Mouse (Mus musculus): ENCODE data around the gene Pde10a. TPM values are rescaled to one million over a fixed set of nuclear protein-coding genes. Genes with fewer than 3 reads are reported as not detected.

Gene Pde10a
- polyA plus RNA-seq, 1 experiment from 2014 or later = 1.8 TPM

DNA sequence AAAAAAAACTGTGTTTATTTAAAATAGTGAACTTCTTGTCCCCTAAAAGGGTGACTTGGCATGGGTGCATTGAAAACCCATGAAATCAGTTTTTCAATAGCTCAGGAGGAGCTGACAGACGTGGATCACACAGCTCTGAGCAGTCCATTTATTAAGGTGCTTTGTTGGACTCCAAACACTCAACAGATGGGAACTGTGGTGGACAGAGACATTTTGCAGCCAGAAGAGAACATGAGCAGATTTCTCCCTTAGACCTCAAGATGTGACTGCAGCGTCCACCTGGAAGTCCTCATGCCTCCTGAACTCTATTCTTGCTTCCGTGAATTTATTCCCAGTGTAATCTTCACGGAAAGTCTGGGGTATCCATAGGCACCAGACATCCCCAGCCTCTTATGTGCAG, 266.4 kb downstream of the Pde10a start:
- ATAC-seq (replicated peaks; ENCODE audit: low FRiP score) = no peak
- Histone ChIP-seq H3K27ac (ENCODE audit: low read depth, low read length) (no peak overlapping the region), H3K9ac (ENCODE audit: low read depth, low read length) (no peak overlapping the region), H3K4me1 (replicated peaks; ENCODE audit: control insufficient read depth, insufficient read depth, low read length) (no peaks in the 10 kb centered on the region), H3K4me2 (no peak overlapping the region), H3K27me3 (replicated peaks; ENCODE audit: control insufficient read depth, insufficient read depth, low read length) (peaks cover 7% of the 10 kb centered on the region; the same call in 1 of the 2 replicates), H3K4me3 (ENCODE audit: low read depth, low read length) (no peak overlapping the region), H3K9me3 (ENCODE audit: control insufficient read depth, low read length) (no peaks in the 10 kb centered on the region), H3K36me3 (ENCODE audit: control insufficient read depth, insufficient read depth, low read length) (no peaks in the 10 kb centered on the region)
- no peak for DNase-seq (ENCODE audit: low spot score)
- WGBS = 73% methylated on average over 4 of the region's 4 CpGs

DNA sequence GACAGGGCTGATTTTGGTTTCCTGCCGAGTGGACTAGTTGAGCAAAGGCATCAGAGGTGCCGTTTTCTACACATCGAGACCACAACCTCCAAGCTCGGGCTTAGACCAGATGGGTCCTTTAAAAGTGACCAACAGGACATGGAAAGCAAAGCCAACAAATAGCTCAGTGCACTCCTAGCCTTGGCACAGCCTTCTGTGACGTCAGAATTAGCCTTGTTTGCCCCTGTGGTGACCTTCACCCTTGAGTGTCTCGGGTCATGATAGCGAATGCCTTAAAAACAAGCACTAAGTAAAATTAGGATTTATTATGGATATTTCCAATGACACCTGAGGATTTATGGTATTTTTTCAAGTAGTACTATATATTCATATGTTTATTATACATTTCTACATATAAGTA, 267.4 kb downstream of the Pde10a start:
- H3K4me1 ChIP-seq (replicated peaks; ENCODE audit: control insufficient read depth, insufficient read depth, low read length) = no peaks in the 10 kb centered on the region; the same call in 1 of the 2 replicates
- DNase-seq (ENCODE audit: low spot score) (no peak), ATAC-seq (replicated peaks; ENCODE audit: low FRiP score) (no peak)
- no peak overlapping the region for H3K4me3 ChIP-seq (ENCODE audit: low read depth, low read length)
- no peaks in the 10 kb centered on the region for H3K36me3 ChIP-seq (ENCODE audit: control insufficient read depth, insufficient read depth, low read length)
- no peaks in the 10 kb centered on the region for H3K9me3 ChIP-seq (ENCODE audit: control insufficient read depth, low read length)
- peaks cover 10% of the 10 kb centered on the region for H3K27me3 ChIP-seq (replicated peaks; ENCODE audit: control insufficient read depth, insufficient read depth, low read length)
- 71% methylated on average over 7 of the region's 7 CpGs for WGBS
- no peak overlapping the region for H3K9ac ChIP-seq (ENCODE audit: low read depth, low read length)
- H3K27ac ChIP-seq (ENCODE audit: low read depth, low read length) = no peak overlapping the region
- no peak overlapping the region for H3K4me2 ChIP-seq

- ATAC-seq (replicated peaks; ENCODE audit: low FRiP score) = peak; percentile 63; the same call in 1 of the 2 replicates
- Histone ChIP-seq H3K4me3 (ENCODE audit: low read depth, low read length) (no peak overlapping the region), H3K9ac (ENCODE audit: low read depth, low read length) (no peak overlapping the region), H3K27ac (ENCODE audit: low read depth, low read length) (no peak overlapping the region), H3K9me3 (ENCODE audit: control insufficient read depth, low read length) (no peaks in the 10 kb centered on the region), H3K27me3 (replicated peaks; ENCODE audit: control insufficient read depth, insufficient read depth, low read length) (peaks cover 53% of the 10 kb centered on the region), H3K36me3 (ENCODE audit: control insufficient read depth, insufficient read depth, low read length) (no peaks in the 10 kb centered on the region), H3K4me2 (no peak overlapping the region), H3K4me1 (replicated peaks; ENCODE audit: control insufficient read depth, insufficient read depth, low read length) (peaks cover 5% of the 10 kb centered on the region; the same call in 1 of the 2 replicates)
- DNase-seq (ENCODE audit: low spot score) = peak; percentile 33
- whole genome bisulfite sequencing = 4% methylated on average over 2 of the region's 2 CpGs
Measured at GRCm38 (mm10) chr17:8797624-8798023, 272.5 kb downstream of the Pde10a start.

DNA sequence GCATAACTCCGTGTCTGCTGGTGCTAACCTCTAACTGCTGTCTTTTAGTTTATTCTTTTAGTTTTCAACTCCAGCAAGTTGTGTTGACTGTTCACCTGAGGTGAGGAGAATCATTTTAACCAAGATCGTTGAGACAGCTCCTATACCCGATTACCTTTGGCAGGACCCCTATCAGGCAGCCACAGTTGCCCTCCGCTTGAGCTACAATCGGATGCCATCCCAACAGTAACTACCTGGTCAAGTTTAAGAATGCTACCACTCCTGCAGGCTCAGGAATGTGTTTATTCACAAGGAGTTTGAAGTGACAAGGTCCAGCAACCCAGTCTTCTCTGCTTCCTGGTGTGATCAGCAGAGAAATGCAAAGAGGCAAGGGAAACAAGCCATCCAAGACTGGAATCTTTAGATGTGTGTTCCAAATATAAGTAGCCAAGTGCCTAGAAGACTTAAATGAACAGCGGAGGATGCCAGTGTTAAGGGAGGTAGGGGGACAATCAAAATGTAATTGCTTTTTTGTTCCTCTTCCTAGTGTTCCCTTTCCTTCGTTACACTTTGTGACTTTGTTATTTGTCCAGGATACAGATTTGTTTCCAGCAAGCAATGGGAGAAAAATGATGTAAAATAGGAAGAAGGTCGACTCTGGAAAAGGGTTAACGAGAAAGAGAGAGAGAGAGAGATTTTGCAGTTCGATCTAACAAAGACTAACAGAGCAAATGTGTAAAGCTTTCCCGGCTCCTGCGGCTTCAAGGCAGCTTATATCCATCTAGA, 273.5 kb downstream of the Pde10a start:
- Histone ChIP-seq H3K4me3 (ENCODE audit: low read depth, low read length) (no peak overlapping the region), H3K4me1 (replicated peaks; ENCODE audit: control insufficient read depth, insufficient read depth, low read length) (peaks cover 5% of the 10 kb centered on the region; the same call in 1 of the 2 replicates), H3K27me3 (replicated peaks; ENCODE audit: control insufficient read depth, insufficient read depth, low read length) (peaks cover 64% of the 10 kb centered on the region), H3K36me3 (ENCODE audit: control insufficient read depth, insufficient read depth, low read length) (no peaks in the 10 kb centered on the region), H3K9ac (ENCODE audit: low read depth, low read length) (no peak overlapping the region), H3K9me3 (ENCODE audit: control insufficient read depth, low read length) (no peaks in the 10 kb centered on the region), H3K4me2 (0 out of 2 replicates have a peak overlapping the region, but pooled peaks have one; percentile 13), H3K27ac (ENCODE audit: low read depth, low read length) (no peak overlapping the region)
- 3% methylated on average over 12 of the region's 12 CpGs for WGBS
- DNase-seq (ENCODE audit: low spot score) (no peak), ATAC-seq (replicated peaks; ENCODE audit: low FRiP score) (no peak)

DNA sequence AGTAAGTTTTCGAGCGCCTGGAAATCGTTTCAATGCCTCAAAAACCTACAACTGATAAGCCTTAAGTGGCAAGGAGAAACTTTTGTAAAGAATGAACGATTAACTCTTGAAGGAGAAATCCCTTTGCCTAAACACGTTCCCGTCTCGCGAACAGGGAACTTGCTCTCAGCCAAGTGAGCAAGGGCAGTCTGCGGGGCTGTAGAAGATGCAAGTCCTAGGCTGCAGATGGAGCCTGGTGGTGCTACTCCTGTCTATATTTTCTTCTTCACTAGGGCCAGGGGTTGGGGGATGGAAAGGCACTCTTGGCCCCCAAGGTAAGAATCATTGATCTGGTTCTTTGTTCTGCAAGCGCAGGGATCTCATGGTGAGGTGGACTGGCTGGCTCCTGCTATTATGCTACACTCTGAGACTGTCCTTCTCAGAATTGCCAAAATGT, 274.1 kb downstream of the Pde10a start:
- H3K4me2 ChIP-seq = peak overlapping the region; percentile 78; the same call in 1 of the 2 replicates
- no peak for DNase-seq (ENCODE audit: low spot score)

DNA sequence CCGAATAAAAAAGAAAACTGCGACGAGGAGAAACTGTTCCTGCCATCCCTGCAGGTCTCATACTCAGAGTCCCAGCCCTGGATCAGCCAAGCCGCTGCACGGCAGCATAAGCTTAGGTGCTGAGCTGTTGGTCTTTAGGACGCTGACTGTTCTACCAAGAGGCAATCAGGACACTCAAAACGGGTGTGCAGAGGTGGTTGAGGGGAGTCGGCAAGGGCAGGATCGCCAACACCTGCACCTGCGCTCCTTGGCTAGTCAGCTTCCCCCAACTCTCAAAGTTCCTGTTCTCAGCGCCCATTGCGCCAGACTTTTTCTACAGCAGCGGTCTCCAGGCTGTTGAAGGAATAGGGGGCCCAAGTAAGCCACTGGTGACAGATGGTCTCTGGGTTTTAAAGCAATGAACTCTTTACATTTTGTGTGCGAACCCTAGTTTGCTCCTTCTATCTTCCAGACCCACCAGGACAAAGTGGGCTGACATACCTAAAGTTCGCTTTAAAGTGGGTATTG, 274.8 kb downstream of the Pde10a start:
- H3K4me3 ChIP-seq (ENCODE audit: low read depth, low read length) = peak overlapping the region; percentile 64; the same call in 1 of the 2 replicates
- H3K4me1 ChIP-seq (replicated peaks; ENCODE audit: control insufficient read depth, insufficient read depth, low read length) = peaks cover 5% of the 10 kb centered on the region; the same call in 1 of the 2 replicates
- H3K9me3 ChIP-seq (ENCODE audit: control insufficient read depth, low read length) = no peaks in the 10 kb centered on the region
- DNase-seq (ENCODE audit: low spot score) (no peak), ATAC-seq (replicated peaks; ENCODE audit: low FRiP score) (no peak)
- no peak overlapping the region for H3K9ac ChIP-seq (ENCODE audit: low read depth, low read length)
- H3K27me3 ChIP-seq (replicated peaks; ENCODE audit: control insufficient read depth, insufficient read depth, low read length) = peaks cover 77% of the 10 kb centered on the region
- no peaks in the 10 kb centered on the region for H3K36me3 ChIP-seq (ENCODE audit: control insufficient read depth, insufficient read depth, low read length)
- H3K4me2 ChIP-seq = peak overlapping the region; percentile 78
- 5% methylated on average over 15 of the region's 15 CpGs for WGBS
- no peak overlapping the region for H3K27ac ChIP-seq (ENCODE audit: low read depth, low read length)

More for the DNA sequence above, 274.1 kb downstream of the Pde10a start:
- H3K9ac ChIP-seq (ENCODE audit: low read depth, low read length) = no peak overlapping the region
- no peak for ATAC-seq (replicated peaks; ENCODE audit: low FRiP score)
- H3K27ac ChIP-seq (ENCODE audit: low read depth, low read length) = no peak overlapping the region
- H3K36me3 ChIP-seq (ENCODE audit: control insufficient read depth, insufficient read depth, low read length) = no peaks in the 10 kb centered on the region
- H3K27me3 ChIP-seq (replicated peaks; ENCODE audit: control insufficient read depth, insufficient read depth, low read length) = peaks cover 70% of the 10 kb centered on the region
- 4% methylated on average over 10 of the region's 10 CpGs for WGBS
- peaks cover 5% of the 10 kb centered on the region; the same call in 1 of the 2 replicates for H3K4me1 ChIP-seq (replicated peaks; ENCODE audit: control insufficient read depth, insufficient read depth, low read length)
- H3K9me3 ChIP-seq (ENCODE audit: control insufficient read depth, low read length) = no peaks in the 10 kb centered on the region
- H3K4me3 ChIP-seq (ENCODE audit: low read depth, low read length) = no peak overlapping the region; the same call in 1 of the 2 replicates

DNA sequence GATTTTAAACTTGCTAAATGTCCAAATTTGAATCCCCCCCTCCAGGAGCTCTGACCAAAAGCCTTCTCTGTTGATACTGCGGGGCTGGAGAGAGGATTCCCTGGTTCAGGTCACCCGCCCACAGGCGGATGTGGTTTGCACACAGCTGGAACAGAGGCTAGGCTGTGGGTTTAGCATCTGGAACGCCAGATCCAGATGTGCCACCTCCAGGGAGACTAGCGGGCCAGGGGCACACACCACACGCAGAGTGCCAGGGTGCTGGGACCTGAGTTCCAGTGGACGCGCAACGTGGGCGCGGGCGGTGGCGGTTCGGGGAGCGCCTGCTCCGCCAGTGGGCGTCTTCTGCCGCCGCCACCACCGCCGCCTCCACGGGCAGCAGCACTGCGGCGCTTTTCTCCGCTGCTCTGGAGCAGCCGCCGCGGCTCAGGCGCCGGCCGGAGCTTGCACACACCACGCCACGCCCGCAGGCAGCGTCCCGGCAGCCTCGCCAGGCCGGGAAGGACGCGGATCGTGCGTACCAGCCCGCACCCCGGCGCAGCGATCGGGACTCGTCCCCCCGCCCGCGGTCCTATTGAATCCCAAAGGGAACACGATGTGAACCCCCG, 275.4 kb downstream of the Pde10a start:
- Histone ChIP-seq H3K4me2 (peak overlapping the region; percentile 78), H3K27me3 (replicated peaks; ENCODE audit: control insufficient read depth, insufficient read depth, low read length) (peaks cover 81% of the 10 kb centered on the region), H3K9me3 (ENCODE audit: control insufficient read depth, low read length) (no peaks in the 10 kb centered on the region), H3K9ac (ENCODE audit: low read depth, low read length) (peak overlapping the region; percentile 35; the same call in 1 of the 2 replicates), H3K4me3 (ENCODE audit: low read depth, low read length) (peak overlapping the region; percentile 64), H3K4me1 (replicated peaks; ENCODE audit: control insufficient read depth, insufficient read depth, low read length) (peaks cover 5% of the 10 kb centered on the region; the same call in 1 of the 2 replicates), H3K36me3 (ENCODE audit: control insufficient read depth, insufficient read depth, low read length) (no peaks in the 10 kb centered on the region), H3K27ac (ENCODE audit: low read depth, low read length) (peak overlapping the region; percentile 6; the same call in 1 of the 2 replicates)
- DNase-seq (ENCODE audit: low spot score) = no peak
- WGBS = under 1% methylated on average over 46 of the region's 53 CpGs
- peak; percentile 32 for ATAC-seq (replicated peaks; ENCODE audit: low FRiP score)

DNA sequence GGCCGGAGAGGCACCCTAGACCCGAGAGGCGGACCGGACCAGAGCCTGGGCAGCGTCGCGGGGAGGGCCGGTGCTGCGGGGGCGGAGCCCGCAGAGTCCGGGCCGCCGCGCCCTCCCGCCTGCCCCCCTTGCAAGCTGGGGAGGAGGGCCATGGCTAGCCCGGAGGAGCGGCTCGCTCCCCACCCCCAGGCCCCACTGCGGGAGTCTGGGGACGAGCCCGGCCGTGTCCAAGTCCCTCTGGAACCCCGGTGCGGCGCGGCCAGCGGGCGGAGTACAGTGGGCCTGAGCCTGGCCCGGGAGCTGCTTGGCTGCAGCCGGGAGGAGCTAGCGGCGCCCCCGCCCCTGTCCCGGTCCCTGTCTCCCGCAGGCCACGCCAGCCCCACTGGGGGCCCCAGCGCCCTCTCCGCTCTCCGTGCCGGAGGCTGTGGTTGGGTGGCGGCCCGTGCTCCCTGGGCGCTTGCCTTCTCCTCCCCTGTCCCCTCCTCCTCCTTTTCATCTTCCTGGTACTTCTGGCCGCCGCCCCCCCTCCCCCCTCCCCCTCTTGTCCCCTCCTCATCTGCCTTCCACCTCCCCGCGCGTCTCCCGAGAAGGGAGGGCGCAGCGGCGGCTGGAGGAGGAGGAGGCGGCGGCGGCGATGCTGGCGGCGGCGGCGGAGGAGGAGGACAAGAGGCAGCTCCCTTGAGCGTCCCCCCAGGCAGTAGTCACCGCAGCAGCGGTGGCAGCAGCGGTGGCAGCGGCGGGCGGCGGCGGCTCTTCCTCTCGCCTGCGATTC, 276.1 kb downstream of the Pde10a start:
- Histone ChIP-seq H3K4me2 (peak overlapping the region; percentile 78), H3K4me3 (ENCODE audit: low read depth, low read length) (peak overlapping the region; percentile 64), H3K27me3 (replicated peaks; ENCODE audit: control insufficient read depth, insufficient read depth, low read length) (peaks cover 83% of the 10 kb centered on the region), H3K36me3 (ENCODE audit: control insufficient read depth, insufficient read depth, low read length) (no peaks in the 10 kb centered on the region), H3K4me1 (replicated peaks; ENCODE audit: control insufficient read depth, insufficient read depth, low read length) (peaks cover 5% of the 10 kb centered on the region; the same call in 1 of the 2 replicates), H3K27ac (ENCODE audit: low read depth, low read length) (no peak overlapping the region; the same call in 1 of the 2 replicates), H3K9ac (ENCODE audit: low read depth, low read length) (peak overlapping the region; percentile 43), H3K9me3 (ENCODE audit: control insufficient read depth, low read length) (no peaks in the 10 kb centered on the region)
- DNase-seq (ENCODE audit: low spot score) (peak; percentile 66), ATAC-seq (replicated peaks; ENCODE audit: low FRiP score) (peak; percentile 80)
- 1% methylated on average over 39 of the region's 72 CpGs for WGBS
